Mouse (Mus musculus): ENCODE data around the gene Myo5c. TPM values are rescaled to one million over a fixed set of nuclear protein-coding genes. Genes with fewer than 3 reads are reported as not detected.

Gene Myo5c
- total and polyA plus RNA-seq, 3 experiments: 3.8 to 5.2 (median 4.4) TPM

GRCm38 (mm10) chr9:75221420-75222287 is 10.2 kb upstream of the Myo5c start:
- in situ Hi-C loops (cut with MboI; ENCODE audit: low pct_ligation_motif_present, low pct_unique_long_range_greater_than_20kb, low sequenced_read_pairs) (no loop called here), dilution Hi-C loops (cut with MboI; ENCODE audit: extremely low pct_ligation_motif_present, extremely low pct_unique_long_range_greater_than_20kb, low sequenced_read_pairs) (no loop called here)
- H3K9ac ChIP-seq (ENCODE audit: insufficient read depth, low read depth): no peak overlapping the region

GRCm38 (mm10) chr9:75232860-75233259 is 1.0 kb downstream of the Myo5c start:
- no peak overlapping the region for H3K27ac ChIP-seq (ENCODE audit: insufficient read depth, low read depth)
- no peak overlapping the region for H3K4me3 ChIP-seq (replicated peaks in 1 of 3; ENCODE audit: low read depth in 2 of 3, low read length in 2 of 3, poor library complexity in 1 of 3)
- in situ Hi-C loops (cut with MboI; ENCODE audit: low pct_ligation_motif_present, low pct_unique_long_range_greater_than_20kb, low sequenced_read_pairs) (no loop called here), dilution Hi-C loops (cut with MboI; ENCODE audit: extremely low pct_ligation_motif_present, extremely low pct_unique_long_range_greater_than_20kb, low sequenced_read_pairs) (no loop called here)
- no peaks in the 10 kb centered on the region for H3K36me3 ChIP-seq (replicated peaks in 1 of 2; ENCODE audit: control insufficient read depth in 1 of 2, insufficient read depth in 1 of 2, low read length in 1 of 2)
- TF ChIP-seq JUND (conservative IDR thresholded peaks at IDR 0.05; ENCODE audit: low read depth, low read length) (no peak), SMC3 (IDR thresholded peaks at IDR 0.05; ENCODE audit: low read depth, low read length) (no peak), ZMIZ1 (IDR thresholded peaks at IDR 0.05; ENCODE audit: low read depth, low read length) (no peak), TCF12 (IDR thresholded peaks at IDR 0.05; ENCODE audit: low read depth, low read length) (no peak), USF2 (conservative IDR thresholded peaks at IDR 0.05; ENCODE audit: low read depth, low read length) (no peak), CHD2 (IDR thresholded peaks at IDR 0.05; ENCODE audit: low read length) (no peak), USF1 (IDR thresholded peaks at IDR 0.05; ENCODE audit: low read depth, low read length) (no peak), ZC3H11A (IDR thresholded peaks at IDR 0.05; ENCODE audit: low read depth, low read length) (no peak), EP300 (IDR thresholded peaks at IDR 0.05; ENCODE audit: low read length) (no peak), ELF1 (IDR thresholded peaks at IDR 0.05; ENCODE audit: low read depth, low read length) (no peak), MAFK (IDR thresholded peaks at IDR 0.05; ENCODE audit: insufficient replicate concordance, low read length) (no peak), UBTF (IDR thresholded peaks at IDR 0.05; ENCODE audit: low read depth, low read length) (no peak)
- H3K27me3 ChIP-seq (replicated peaks): no peaks in the 10 kb centered on the region
- no peaks in the 10 kb centered on the region for H3K4me1 ChIP-seq (ENCODE audit: control insufficient read depth in 1 of 2, insufficient read depth in 2 of 2)
- no peaks in the 10 kb centered on the region for H3K79me2 ChIP-seq (replicated peaks; ENCODE audit: control insufficient read depth, extremely low read depth, insufficient read depth, poor library complexity, severe bottlenecking)
- no peak for DNase-seq (ENCODE audit: extremely low read depth)
- H3K9me3 ChIP-seq (replicated peaks; ENCODE audit: low read length): no peaks in the 10 kb centered on the region
- no peak overlapping the region for H3K9ac ChIP-seq (ENCODE audit: insufficient read depth, low read depth)
- H3K4me2 ChIP-seq (ENCODE audit: insufficient read depth, low read depth, poor library complexity, severe bottlenecking): no peak overlapping the region

More at GRCm38 (mm10) chr9:75221420-75222287, 10.2 kb upstream of the Myo5c start:
- peaks cover 38 to 60% of the 10 kb centered on the region in 2 experiments for H3K36me3 ChIP-seq (replicated peaks in 1 of 2; ENCODE audit: control insufficient read depth in 1 of 2, insufficient read depth in 1 of 2, low read length in 1 of 2)
- no peaks in the 10 kb centered on the region for H3K9me3 ChIP-seq (replicated peaks; ENCODE audit: low read length)
- peak; percentile 27 for DNase-seq (ENCODE audit: extremely low read depth)
- H3K27ac ChIP-seq (ENCODE audit: insufficient read depth, low read depth): no peak overlapping the region
- H3K4me2 ChIP-seq (ENCODE audit: insufficient read depth, low read depth, poor library complexity, severe bottlenecking): no peak overlapping the region
- peaks cover 0 to 8% of the 10 kb centered on the region in 2 experiments; a peak in 1 of 4 replicates for H3K4me1 ChIP-seq (ENCODE audit: control insufficient read depth in 1 of 2, insufficient read depth in 2 of 2)
- TF ChIP-seq KAT2A (IDR thresholded peaks at IDR 0.05; ENCODE audit: insufficient replicate concordance, low read length): no peak
- no peak for TF ChIP-seq UBTF (IDR thresholded peaks at IDR 0.05; ENCODE audit: low read depth, low read length)
- TF ChIP-seq ETS1 (conservative IDR thresholded peaks at IDR 0.05; ENCODE audit: low read depth, low read length): no peak
- no peak for TF ChIP-seq USF2 (conservative IDR thresholded peaks at IDR 0.05; ENCODE audit: low read depth, low read length)
- TF ChIP-seq NELFE (IDR thresholded peaks at IDR 0.05; ENCODE audit: low read depth, low read length): no peak
- TF ChIP-seq RAD21 (IDR thresholded peaks at IDR 0.05; ENCODE audit: low read depth, low read length): no peak
- TF ChIP-seq CHD1 (IDR thresholded peaks at IDR 0.05; ENCODE audit: low read depth, low read length): no peak
- TF ChIP-seq TBP (conservative IDR thresholded peaks at IDR 0.05; ENCODE audit: low read depth, low read length): no peak
- TF ChIP-seq MAZ (IDR thresholded peaks at IDR 0.05; ENCODE audit: low read depth, low read length): no peak
- no peak for TF ChIP-seq POLR2A (IDR thresholded peaks at IDR 0.05; ENCODE audit: low read depth, low read length)
- TF ChIP-seq NRF1 (IDR thresholded peaks at IDR 0.05; ENCODE audit: low read depth, low read length): no peak
- TF ChIP-seq ELF1 (IDR thresholded peaks at IDR 0.05; ENCODE audit: low read depth, low read length): no peak
- no peak for TF ChIP-seq GABPA (IDR thresholded peaks at IDR 0.05; ENCODE audit: insufficient replicate concordance, low read depth, low read length)
- TF ChIP-seq SIN3A (IDR thresholded peaks at IDR 0.05; ENCODE audit: low read length): no peak
- no peak for TF ChIP-seq CTCF (conservative IDR thresholded peaks at IDR 0.05 in 1 of 2, IDR thresholded peaks at IDR 0.05 in 1 of 2; ENCODE audit: low read depth in 2 of 2, low read length in 2 of 2)
- H3K79me2 ChIP-seq (replicated peaks; ENCODE audit: control insufficient read depth, extremely low read depth, insufficient read depth, poor library complexity, severe bottlenecking): no peaks in the 10 kb centered on the region
- H3K4me3 ChIP-seq (replicated peaks in 1 of 3; ENCODE audit: low read depth in 2 of 3, low read length in 2 of 3, poor library complexity in 1 of 3): no peak overlapping the region
- H3K27me3 ChIP-seq (replicated peaks): no peaks in the 10 kb centered on the region

Measured in CH12.LX (cell line).